Mouse (Mus musculus): ENCODE measurements around the gene Pithd1.
A peak's percentile ranks its signal among the peaks of the same experiment; 100 is the strongest.

The Pithd1 gene

DNA sequence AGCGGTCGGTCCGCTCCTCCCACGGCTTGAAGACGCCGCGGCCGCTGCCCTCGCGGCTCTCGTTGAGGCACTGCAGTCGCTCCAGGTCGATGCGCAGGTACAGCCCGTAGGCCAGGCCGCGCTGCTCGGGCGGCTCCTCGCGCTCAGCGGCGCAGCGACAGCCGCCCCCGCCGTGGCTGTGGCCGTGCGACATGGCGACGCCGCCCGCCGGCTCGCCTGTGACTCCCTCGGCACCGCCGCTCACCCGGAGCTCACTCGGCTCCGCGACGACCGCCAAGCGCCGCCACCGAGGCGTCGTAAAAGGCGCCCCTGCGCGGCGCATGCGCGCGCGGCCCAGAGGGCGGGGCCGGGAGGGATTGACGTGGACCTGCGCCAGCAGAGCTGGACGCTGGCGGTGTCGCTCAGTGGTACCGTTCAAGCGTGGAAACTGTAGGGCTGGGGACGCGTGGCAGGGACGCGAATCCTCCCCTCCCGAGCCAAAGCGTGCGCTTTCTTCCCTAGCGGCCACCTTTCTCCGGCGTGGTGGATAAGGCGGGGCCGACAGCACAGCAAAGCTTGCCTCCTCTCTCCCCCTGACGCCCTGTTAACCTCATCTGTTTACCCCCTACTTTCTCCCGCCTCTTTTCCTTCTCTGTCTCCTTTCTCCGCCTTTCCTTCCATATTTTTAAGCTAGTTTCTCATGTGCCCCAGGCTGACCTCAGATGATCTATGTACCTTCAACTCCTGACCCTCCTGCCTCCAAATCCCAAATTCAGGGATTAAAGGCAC lies at the start of gene Pithd1:
Gene Pithd1, minus strand, starts transcription at position 322 of the 768 bp plus-strand sequence.
- DNase-seq (ENCODE audit: extremely low spot score) = peak; percentile 93

DNA sequence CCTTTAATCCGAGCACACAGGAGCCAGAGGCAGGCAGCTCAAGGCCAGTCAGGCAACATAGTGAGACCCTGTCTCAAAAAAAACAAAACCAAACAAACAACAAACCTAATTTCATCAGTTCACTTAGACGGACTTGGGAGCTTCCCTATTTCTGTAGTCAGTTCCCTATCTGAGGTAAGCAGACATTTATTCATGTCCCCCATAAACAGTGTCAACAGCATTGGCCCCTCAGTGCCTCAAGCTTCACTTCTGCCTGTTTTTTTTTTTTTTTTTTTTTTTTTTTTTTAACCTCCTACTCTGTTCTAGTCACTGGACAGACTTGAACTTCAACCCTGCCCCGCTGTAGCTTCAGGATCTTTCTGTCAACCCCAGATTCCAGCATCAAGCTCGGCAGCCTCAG lies 48.0 kb upstream of the Pithd1 start:
- DNase-seq (ENCODE audit: extremely low spot score) = no peak

DNA sequence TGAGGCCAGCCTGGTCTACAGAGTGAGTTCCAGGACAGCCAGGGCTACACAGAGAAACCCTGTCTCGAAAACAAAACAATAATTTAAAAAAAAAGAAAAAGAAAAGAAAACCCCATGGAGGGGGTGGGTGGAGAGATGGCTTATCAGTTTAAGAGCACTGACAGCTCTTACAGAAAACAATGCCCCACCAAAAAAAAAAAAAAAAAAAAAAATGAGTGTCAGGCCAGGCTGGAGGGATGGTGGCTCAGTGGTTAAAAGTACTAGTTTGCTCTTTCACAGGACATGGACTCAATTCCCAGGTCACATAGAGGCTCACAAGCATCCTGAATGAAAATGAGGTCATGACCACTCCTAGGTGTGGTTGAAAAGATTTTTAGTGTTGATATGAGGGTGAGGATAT lies 46.2 kb upstream of the Pithd1 start:
- no peak for DNase-seq (ENCODE audit: extremely low spot score)

DNA sequence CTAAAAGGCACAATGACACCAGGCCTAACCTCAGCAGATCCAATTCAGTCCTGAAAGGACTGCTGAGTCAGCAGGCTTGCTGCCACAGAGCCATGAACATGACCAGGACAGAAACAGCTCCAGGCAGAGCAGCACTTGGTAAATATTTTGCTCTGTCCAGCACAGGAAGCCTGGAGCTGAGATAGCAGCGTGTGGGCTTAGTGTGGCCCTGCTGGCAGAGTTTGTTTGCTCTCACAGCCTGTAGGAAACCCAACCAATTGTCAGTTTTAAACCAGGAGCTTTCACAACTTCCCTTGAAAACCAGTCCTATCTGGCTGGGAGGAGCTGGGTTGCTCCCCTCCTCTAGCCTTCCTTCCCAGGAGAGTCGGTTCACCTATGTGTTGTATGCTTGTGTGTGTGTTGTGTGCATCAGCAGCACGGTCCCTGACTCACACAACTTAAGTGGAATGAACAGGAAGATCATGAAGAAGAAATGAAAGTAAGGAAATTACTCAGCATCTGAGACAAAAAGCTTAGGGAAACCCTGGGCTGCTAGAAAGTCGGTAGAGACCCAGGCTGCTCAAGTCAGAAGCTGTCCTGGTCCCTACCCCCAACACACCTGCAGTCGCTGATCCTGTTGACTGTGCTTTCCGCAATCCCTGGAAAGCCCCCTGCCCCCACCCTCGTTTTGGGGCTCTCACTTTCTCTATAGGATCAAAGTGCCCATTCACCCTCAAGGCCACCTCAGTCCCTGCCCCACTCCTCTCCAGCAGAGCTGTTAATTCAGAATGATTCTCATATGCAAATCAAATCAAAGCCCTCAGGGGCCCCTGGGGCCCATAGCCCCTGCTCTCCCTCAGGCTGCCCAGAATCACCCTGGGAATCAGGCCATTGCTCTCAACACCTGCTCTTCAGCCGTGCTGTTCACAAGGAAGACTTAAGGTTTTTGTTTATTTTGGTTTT lies 44.2 kb upstream of the Pithd1 start:
- DNase-seq (ENCODE audit: extremely low spot score) = no peak

DNA sequence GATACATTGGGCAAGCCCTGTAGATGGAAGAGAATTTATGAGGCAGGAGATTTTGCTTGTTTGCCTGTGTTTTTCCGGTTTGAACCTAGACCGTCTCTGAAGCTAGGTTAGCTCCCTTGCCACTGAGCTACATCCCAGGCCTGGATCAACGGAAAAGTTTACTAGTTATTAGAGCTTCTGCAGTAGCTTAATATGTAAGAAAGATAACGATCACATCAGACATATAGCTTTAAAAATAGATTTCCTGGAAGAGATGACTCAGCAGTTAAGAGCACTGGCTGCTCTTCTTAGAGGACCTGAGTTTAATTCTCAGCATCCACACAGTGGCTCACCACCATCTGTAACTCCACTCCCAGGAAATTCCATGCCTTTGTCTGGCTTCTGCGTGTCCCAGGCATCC lies 41.6 kb upstream of the Pithd1 start:
- no peak for DNase-seq (ENCODE audit: extremely low spot score)

DNA sequence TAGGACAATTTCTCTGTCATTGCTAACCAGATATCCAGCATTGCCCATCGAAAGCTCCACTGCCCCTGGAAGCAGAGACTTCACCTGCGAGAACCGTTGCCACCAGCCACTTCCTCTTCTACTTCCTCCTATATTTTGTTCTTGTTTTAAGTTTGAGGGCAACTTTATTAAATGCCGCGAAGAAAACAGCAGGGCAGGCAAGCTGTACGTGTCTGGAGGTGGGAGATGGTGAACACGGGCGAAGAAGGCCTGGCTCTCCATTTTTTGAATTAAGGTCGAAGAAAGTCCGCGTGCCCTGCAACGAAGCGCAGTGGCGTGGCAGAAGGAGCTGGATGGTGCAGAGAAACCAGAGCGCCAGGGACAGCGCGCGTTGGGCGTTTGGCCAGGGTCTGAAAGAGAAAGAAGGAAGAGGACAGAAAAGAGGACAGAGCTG lies 41.1 kb upstream of the Pithd1 start:
- no peak for DNase-seq (ENCODE audit: extremely low spot score)

DNA sequence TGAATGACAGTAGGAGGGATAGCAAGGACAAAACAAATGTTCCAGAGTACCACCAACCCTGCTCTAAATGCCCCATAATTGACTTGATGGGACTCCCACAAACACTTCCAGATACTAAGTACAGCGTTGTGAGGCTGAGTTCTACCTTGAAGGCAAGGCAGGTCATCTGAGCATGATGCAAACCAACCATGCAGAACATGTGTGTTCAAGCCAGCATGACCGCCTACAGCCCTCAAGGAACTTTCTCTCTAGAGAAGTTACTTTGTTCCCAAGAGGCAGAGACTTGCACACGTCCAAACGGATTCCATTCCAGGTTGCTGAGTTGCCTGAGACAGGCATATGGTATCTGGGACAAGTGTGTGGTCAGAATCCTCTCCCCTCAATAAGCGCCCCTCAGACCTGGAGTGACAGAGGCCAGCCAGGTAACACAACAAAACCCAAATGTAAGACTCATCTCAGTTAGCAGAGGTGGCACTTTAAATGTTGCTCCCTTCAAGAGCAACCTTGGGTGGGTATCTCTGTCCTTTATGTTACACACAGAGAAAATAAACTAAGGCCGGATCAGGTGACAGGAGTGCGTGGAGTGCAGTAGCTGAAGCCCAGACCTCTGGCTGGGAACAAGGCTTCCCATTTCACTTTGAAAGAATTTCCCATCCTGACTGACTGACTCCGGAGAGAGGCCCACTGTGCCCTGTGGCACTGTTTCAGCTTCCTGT lies 40.5 kb upstream of the Pithd1 start:
- DNase-seq (ENCODE audit: extremely low spot score) = no peak

DNA sequence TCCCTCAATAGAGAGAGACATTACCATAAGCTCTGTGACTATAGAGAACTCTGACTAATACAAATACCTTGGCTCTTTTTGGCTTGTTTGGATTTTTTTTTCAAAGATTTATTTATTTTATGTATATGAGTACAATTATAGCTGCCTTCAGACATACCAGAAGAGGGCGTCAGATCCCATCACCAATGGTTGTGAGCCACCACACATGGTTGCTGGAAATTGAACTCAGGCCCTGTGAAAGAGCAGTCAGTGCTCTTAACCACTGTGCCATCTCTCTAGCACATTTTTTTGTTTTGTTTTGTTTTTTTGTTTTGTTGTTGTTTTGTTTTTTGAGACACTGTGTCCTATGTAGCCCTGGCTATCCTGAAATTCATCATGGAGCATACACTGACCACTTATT lies 38.3 kb upstream of the Pithd1 start:
- no peak for DNase-seq (ENCODE audit: extremely low spot score)

DNA sequence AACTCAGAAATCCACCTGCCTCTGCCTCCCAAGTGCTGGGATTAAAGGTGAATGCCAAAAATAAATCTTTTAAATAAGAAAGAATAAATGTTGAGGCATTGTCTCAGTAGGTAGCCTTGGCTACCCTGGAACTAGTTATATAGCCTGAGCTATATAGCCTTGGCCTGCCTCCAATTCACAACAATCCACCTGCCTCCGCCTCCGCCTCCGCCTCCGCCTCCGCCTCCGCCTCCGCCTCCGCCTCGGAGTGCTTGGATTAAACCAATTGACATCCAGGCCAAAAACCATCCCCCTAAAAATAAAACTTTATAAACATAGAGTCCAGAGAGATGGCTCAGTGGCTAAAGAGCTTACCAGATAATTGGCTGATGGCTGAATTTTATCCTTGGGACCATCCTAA lies 35.9 kb upstream of the Pithd1 start:
- DNase-seq (ENCODE audit: extremely low spot score) = no peak

DNA sequence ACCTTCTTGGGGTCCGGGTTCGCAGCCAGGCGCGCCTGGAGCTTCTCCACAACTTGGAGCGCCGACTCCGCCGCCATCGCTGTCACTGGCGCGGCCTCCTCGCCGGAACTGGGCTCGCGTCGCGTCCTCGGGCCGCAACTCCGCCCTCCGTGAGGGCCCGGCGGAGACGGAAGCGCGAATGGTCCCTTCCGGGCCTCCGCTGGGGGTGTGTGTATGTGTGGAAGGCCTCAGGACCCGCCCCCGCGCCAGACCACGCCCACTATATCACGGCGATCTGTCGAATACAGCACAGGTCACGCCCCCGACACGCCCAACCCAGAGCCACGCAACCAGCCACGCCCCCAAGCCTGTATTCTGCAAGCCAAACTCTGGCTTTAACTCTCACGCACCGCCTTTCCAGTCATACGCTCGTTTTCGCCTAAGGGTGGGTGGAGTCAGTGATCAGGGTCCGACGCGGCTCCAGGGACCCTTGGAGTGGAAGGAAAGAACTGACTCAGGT lies 34.5 kb upstream of the Pithd1 start, which contains the start of gene Eloa:
Gene Eloa, minus strand, starts transcription at position 215 of the 499 bp plus-strand sequence.
- peak; percentile 100 for DNase-seq (ENCODE audit: extremely low spot score)

DNA sequence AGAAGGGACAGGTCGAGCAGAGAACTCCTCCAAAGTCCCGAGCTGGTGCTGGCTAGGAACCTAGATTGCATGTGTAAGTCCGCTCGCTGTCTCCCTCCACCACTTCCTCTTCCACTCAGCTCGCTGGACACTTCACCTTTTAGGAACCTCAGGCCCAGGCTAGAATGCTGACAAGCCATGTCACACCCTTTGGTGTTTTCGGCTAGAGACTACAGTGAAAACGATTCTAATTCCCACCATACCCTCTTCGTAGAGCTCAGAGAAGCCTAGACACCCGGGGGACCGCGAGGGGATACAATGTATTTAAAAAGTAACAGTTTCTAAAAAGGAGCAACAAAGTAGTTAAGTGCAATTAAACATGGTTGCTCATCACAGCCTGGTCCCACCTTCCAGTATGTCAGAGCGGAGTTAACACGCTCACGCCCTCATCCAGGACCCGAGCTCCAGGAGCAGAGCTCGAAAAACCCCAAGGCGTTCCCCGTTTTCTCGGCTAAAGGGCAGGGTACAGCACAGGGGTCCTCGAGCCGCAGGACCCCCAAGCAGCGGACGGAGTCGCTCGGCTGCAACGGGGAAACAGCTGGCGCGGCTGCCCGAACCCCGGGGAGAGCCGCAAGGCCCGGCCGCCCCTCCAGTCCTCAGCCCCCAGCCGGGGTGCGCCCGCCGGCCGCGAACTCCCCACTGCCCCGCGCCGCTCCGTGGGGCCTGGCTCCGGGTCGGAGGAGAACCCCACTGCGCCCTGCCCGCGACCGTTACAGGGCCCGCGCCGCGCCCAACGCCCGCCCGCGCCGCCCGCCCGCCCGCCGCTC lies 33.9 kb upstream of the Pithd1 start:
- DNase-seq (ENCODE audit: extremely low spot score) = no peak

DNA sequence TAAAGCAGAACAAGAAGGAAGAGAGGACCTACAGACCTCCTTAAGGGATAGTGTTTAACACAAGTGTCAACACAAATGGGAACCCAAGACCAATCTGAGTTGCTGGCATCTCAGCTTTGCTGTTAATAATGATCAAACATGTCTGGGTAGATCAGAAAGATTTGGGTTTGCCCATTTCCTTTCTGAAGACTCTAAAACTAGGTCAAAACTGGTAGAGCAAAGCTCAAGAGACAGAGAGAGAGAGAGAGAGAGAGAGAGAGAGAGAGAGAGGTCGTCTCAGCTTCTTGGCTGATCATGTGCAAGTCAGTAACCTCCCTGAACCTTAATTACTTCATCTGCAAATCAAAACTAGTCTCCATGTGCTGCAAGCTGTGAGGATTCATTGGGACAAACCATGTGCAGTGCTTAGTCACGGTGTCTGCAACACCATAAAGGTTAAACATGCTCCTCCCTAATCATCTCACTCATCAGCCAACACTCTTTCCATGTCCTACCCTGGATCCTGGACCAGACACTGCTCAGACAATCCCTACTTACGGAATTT lies 29.1 kb upstream of the Pithd1 start:
- no peak for DNase-seq (ENCODE audit: extremely low spot score)

DNA sequence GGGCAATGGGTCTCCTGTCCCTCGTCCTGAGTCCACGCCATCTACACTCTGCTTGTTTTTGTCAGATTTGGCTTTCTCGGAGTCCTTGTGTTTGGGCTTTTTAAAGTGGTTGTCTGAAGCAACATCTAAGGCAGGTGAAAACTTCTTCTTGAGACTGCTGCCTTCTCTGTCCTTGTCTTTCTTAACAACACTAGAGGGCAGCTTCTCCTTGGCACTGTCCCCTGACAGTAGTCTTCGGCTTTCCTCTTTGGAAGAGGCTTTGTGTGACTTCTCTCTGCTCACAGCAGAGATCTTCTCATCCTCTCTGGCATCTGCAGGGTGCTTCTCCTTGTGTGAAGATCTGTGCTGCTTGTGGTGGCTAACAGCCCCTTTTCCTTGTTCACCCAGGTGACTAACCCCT lies 23.5 kb upstream of the Pithd1 start:
- no peak for DNase-seq (ENCODE audit: extremely low spot score)

DNA sequence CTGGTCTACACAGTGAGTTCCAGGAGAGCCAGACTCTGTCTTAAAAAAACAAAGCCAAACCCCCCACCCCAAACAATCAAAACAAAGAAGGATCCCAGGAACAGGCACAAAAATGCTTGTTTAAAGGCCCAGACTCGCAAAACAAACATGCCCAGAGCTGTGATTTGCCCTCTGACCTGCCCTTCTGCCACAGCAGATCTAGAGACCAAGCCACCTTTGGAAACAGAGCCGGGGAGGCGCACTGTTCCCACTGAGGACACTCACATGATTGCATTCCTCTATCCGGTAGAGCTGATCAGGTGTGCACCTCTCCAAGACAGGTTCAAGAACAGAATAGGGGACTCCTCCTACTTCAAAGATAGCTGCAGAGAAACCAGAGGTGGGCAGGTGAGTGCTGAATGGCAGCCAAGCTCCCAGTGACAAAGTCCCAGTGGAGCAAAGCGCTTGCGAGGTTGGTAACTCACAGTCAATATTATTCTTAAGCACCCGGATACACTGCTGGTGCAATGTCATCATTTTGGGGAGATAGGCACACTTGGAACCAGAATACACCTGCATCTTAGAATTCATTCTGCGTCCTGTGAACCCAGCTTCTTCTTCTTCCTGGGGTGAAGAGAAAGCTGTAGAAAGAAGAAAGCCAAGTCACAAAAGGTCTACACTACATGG lies 21.9 kb upstream of the Pithd1 start:
- no peak for DNase-seq (ENCODE audit: extremely low spot score)

DNA sequence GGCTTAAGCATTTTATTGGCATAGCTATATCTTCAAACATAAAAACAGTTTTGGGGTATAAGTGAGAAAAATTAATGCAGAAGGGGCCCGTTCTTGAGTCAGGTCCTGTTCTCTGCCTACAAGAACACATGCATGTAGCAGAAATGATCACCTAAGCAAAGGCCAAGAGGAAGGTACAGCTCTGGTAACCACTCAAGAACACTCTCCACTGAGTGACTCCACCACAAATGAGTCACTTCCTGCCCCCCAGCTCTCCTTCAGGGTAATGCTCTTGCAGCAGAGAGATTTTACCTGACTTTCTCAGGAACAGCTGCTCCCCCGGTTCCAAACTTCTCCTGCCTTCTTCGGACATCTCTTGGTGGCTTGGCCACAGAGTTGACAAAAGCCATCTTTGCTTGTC lies 19.8 kb upstream of the Pithd1 start:
- no peak for DNase-seq (ENCODE audit: extremely low spot score)

DNA sequence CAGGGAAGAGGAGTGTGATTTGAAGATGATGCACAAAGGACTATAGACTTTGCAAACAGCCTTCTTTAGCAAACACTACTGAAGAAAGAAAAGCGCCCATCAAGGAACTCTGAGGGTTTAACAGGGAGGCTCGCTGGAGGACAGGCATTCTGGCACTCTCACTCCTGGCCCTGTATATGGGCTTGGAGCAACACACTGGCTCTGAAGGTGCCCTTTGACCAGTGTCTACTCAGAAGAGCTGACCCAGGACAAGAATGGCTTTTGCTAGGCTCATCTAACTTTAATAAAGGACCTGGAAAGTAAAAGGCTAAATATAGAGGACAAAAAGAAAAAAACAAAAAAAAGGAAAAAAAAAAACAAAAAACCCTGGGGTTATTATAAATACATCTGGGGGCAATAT lies 17.9 kb upstream of the Pithd1 start:
- DNase-seq (ENCODE audit: extremely low spot score) = no peak

DNA sequence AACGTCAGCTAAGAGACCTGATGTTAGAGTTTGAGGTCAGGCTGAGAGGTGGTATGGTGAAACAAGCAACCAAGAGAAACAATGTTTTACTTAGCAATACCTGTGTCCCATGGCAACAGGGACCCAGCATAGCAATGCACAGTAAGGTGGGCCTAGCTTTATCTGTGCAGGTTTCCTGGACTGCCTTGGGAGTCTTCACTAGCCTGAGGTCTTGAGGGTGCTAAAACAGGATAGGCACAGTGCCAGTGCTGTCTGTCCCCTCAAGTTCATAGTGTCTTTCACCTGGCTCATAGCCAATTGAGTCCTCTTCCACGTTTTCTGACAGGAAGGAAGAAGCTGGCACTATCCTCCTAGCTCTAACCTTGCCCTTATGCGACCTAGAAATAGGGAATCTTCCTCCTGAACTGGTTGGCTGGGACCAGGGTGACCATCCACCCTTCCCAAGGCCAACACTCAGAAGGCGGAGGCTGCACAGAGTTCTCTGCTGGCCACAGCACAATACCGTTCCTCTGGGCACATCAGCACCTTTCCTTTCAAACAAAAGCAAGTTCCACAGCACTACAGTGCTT lies 17.1 kb upstream of the Pithd1 start:
- no peak for DNase-seq (ENCODE audit: extremely low spot score)

DNA sequence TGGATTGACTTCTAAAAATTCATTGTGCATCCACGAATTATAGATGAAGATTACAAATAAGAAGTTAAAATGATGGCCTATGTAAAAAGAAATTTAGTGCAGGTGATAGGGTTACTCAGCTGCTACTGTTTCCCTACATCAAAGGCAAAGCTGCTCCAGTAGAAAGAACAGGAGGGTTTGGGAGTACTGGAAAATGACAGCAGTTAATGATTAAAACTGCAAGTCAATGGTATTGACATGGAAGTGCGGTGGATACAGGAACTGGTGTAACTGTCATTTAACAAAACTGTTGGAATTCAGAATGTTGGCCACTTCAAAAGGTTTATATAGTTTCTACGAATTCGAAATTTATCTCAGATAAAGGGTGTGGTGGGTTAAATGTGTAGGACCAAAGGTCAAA lies 8.1 kb upstream of the Pithd1 start:
- no peak for DNase-seq (ENCODE audit: extremely low spot score)

DNA sequence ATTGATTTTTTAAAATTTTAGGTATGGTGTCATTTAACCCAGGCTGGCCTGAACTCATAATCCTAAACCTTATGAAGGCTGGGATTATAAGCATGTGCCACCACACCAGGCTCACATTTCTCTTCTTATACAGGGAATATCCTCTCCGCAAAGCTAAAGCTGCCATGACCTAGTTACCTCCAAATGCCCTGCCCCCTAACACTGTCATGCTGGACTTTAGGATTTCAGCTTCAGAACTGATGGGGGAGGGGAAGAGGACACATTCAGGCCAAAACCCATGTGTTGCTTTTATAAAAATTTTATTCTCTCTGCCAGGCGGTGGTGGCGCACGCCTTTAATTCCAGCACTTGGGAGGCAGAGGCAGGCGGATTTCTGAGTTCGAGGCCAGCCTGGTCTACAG lies 6.9 kb upstream of the Pithd1 start:
- no peak for DNase-seq (ENCODE audit: extremely low spot score)

DNA sequence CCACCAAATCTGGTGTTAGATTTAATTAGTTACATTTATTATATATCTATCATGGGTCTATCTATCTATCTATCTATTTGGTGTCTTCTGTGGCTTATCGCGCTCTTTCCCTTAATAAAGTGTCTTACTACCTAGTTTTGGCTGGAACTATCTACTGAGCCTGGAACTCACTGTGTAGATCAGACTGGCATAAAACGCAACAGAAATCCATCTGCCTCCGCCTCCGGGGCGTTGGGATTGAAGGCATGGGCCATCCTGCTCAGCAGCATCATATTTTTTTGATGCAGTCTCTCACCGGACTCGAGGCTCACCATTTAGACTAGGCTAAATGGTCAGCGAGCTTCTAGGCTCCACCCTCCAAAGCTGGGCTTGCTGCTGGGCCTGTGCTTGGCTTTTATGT lies 650 bp upstream of the Pithd1 start:
- DNase-seq (ENCODE audit: extremely low spot score) = no peak
